Mouse (Mus musculus): ENCODE measurements around the gene Rtn4r. TPM values are rescaled to one million over a fixed set of nuclear protein-coding genes. Genes with fewer than 3 reads are reported as not detected.

Gene Rtn4r
- polyA plus RNA-seq, 1 experiment from 2014 or later: 0.68 TPM

- H3K4me1 ChIP-seq: peaks cover 12% of the 10 kb centered on the region
- H3K27me3 ChIP-seq (replicated peaks): peaks cover 83% of the 10 kb centered on the region
- no peak for ATAC-seq
Measured at GRCm38 (mm10) chr16:18126211-18126610, 1.2 kb upstream of the Rtn4r start.

DNA sequence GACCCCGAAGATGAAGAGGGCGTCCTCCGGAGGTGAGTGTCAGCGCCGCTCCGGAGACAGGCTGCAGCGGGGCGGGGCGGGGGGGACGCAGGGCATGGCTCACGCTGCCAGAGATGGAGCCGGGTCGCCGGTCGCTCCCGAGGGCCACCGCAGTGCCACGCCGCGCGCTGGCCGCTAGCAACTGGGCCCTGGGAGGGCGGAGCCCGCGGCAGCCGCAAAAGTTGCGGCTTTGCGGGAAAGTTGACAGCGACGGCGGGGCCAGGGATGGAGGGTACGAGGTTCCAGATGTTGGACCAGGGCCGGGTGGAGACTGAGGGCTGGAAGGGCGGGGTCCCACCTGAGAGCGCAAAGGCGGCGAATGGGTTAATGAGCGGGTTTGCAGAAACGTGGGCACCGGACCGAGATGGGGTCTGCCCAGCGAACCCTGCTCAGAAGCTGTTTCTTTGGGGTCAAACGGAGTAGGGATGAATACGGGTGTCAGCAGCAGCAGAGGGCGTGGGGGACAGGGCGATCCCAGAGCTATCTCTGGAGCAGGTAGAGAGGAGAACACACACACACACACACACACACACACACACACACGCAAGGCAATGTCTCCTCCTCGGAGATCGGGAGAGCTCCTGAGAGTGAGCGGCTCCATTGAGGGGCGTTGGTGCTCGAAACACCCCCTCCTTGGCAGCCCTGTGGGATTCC, 575 bp downstream of the Rtn4r start:
- Histone ChIP-seq H3K27me3 (replicated peaks) (peaks cover 87% of the 10 kb centered on the region), H3K4me2 (peak overlapping the region; percentile 75), H3K9ac (peak overlapping the region; percentile 46; the same call in 1 of the 2 replicates), H3K36me3 (no peaks in the 10 kb centered on the region), H3K4me3 (peak overlapping the region; percentile 60), H3K27ac (no peak overlapping the region), H3K4me1 (peaks cover 12% of the 10 kb centered on the region), H3K9me3 (replicated peaks) (no peaks in the 10 kb centered on the region)
- 5% methylated on average over 51 of the region's 52 CpGs for WGBS (ENCODE audit: insufficient replicate concordance)
- ATAC-seq: no peak

More at GRCm38 (mm10) chr16:18126211-18126610, 1.2 kb upstream of the Rtn4r start:
- H3K27ac ChIP-seq: no peak overlapping the region
- WGBS (ENCODE audit: insufficient replicate concordance): 60% methylated on average over 3 of the region's 3 CpGs
- H3K4me3 ChIP-seq: no peak overlapping the region
- no peak overlapping the region for H3K4me2 ChIP-seq
- no peaks in the 10 kb centered on the region for H3K9me3 ChIP-seq (replicated peaks)
- H3K36me3 ChIP-seq: no peaks in the 10 kb centered on the region
- no peak overlapping the region for H3K9ac ChIP-seq

DNA sequence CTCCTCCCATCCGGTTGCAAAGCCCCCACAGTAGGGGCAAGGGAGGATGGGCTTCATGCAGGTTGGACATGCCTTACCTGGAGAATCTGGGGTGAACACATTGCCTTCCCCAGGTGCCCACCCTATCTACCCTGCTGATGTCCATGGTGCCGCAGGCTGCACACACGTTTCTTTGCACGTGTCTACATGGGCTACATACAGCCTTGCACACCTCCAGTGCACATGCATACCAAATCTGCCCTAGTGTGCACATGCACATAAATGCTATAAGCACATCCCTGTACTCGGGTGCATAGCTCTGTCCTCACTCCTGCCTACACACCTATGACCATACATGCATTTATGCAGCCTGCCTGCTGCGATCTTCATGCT, 1.1 kb downstream of the Rtn4r start:
- no peak for ATAC-seq
- H3K36me3 ChIP-seq: no peaks in the 10 kb centered on the region
- no peak overlapping the region for H3K9ac ChIP-seq
- peaks cover 12% of the 10 kb centered on the region for H3K4me1 ChIP-seq
- peak overlapping the region; percentile 75 for H3K4me2 ChIP-seq
- 50% methylated on average over 6 of the region's 6 CpGs for WGBS (ENCODE audit: insufficient replicate concordance)
- no peak overlapping the region for H3K4me3 ChIP-seq
- peaks cover 82% of the 10 kb centered on the region for H3K27me3 ChIP-seq (replicated peaks)
- H3K9me3 ChIP-seq (replicated peaks): no peaks in the 10 kb centered on the region
- H3K27ac ChIP-seq: no peak overlapping the region

DNA sequence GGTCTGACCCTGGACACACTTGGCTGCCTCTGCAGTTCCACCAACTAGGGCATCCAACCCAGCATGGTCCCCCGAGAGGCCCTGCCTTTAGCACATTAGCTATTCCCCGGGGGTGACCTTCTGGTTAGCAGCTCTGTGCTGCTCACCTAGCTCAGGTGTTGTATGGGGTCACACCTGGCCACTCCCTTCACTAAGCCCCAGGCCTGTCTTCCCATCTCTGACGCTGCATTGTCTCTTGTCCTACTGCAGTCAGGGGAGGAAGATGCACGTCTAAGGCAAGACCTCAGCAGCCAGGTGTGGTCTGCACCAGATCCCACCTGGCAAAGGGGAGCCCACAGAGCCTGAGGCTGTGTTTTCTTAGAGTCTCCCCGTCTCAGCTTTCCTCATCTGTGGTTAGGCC, 2.0 kb downstream of the Rtn4r start:
- no peak overlapping the region for H3K4me2 ChIP-seq
- no peak for ATAC-seq
- H3K9ac ChIP-seq: no peak overlapping the region
- no peaks in the 10 kb centered on the region for H3K36me3 ChIP-seq
- H3K9me3 ChIP-seq (replicated peaks): no peaks in the 10 kb centered on the region
- no peak overlapping the region for H3K27ac ChIP-seq
- 56% methylated on average over 5 of the region's 5 CpGs for whole genome bisulfite sequencing (ENCODE audit: insufficient replicate concordance)
- H3K27me3 ChIP-seq (replicated peaks): peaks cover 74% of the 10 kb centered on the region
- H3K4me3 ChIP-seq: no peak overlapping the region
- H3K4me1 ChIP-seq: peaks cover 12% of the 10 kb centered on the region

DNA sequence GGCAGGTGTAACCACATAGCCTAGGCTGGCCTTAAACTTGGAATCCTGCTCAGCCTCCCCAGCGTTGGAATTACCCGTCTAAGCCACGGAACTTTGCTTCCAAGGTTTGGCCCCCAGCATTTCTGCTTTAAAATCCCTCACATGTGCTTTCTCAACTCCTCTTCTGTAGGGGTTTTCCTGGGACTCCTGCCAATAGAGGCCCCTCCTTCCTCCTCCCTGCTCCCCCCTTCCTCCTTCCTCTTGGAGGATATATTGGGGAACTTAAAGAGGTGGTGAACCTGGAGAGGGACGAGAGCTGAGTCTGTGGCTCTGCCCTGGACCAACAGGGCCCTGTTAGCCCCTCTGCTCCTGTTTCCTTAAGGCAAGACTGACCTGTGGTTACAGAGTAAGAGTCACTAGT, 2.8 kb downstream of the Rtn4r start:
- no peak overlapping the region for H3K9ac ChIP-seq
- no peak overlapping the region for H3K4me2 ChIP-seq
- peaks cover 19% of the 10 kb centered on the region for H3K4me1 ChIP-seq
- 50% methylated on average over 4 of the region's 4 CpGs for WGBS (ENCODE audit: insufficient replicate concordance)
- no peaks in the 10 kb centered on the region for H3K36me3 ChIP-seq
- no peak for ATAC-seq
- H3K9me3 ChIP-seq (replicated peaks): no peaks in the 10 kb centered on the region
- H3K27ac ChIP-seq: no peak overlapping the region
- H3K4me3 ChIP-seq: no peak overlapping the region
- peaks cover 65% of the 10 kb centered on the region for H3K27me3 ChIP-seq (replicated peaks)

DNA sequence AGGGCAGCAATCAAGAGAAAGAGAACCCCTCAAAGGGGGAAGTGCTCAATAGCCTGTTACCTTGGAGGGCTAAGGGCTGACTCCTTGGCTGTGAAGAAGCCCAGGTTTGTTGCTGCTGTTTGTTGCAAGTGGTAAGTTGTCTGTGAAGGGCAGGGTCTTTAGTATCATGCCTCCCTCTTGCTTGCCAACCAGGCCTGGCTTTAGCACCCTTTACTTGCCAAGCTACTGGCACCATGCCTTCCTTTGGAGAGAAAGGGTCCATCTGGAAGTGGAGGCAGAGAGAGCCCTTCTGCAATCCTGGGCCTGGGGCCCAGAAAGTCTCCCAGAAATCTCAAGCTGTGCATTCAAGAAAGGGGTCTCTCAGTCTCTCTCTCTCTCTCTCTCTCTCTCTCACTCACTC, 3.3 kb downstream of the Rtn4r start:
- no peak overlapping the region for H3K4me3 ChIP-seq
- no peaks in the 10 kb centered on the region for H3K36me3 ChIP-seq
- H3K27ac ChIP-seq: no peak overlapping the region
- H3K9ac ChIP-seq: no peak overlapping the region
- no peak overlapping the region for H3K4me2 ChIP-seq
- ATAC-seq: no peak
- H3K4me1 ChIP-seq: peaks cover 23% of the 10 kb centered on the region
- no peaks in the 10 kb centered on the region for H3K9me3 ChIP-seq (replicated peaks)
- H3K27me3 ChIP-seq (replicated peaks): peaks cover 61% of the 10 kb centered on the region

DNA sequence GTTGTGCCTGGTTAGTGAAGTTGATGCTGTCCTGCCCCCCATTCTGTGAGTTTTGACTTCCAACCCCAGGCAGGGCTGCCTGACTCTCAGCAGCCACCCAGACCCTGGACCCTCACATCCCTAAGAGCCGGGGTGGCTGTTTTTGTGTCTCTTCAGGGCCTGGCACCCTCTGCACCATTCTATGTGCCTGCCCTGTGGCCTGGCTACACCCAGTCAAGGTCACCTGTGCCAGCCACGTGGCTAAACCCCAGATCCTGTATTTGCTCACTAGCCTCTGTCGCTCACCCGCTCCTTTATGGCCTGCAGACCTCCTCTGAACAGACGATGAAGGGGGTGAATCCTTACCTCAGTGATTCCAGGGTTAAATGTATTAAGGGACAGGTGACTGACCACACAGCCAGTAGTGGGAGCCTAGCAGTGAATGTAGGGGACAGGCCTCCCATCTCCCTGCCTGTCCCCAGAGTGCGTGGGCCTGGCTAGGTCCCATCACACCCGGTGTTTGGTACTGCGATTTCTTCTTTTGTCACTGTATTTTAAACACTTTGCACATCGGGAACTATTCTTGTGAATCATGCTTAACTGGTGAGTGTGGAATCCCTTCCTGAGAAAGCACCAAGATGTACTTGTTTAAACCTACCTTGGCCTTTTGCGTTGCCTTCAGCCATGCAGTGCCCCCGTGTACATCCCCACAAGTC, 4.0 kb downstream of the Rtn4r start:
- H3K36me3 ChIP-seq: no peaks in the 10 kb centered on the region
- WGBS (ENCODE audit: insufficient replicate concordance): 69% methylated on average over 11 of the region's 11 CpGs
- ATAC-seq: no peak
- H3K4me3 ChIP-seq: no peak overlapping the region
- H3K27ac ChIP-seq: no peak overlapping the region
- peaks cover 54% of the 10 kb centered on the region for H3K27me3 ChIP-seq (replicated peaks)
- H3K4me1 ChIP-seq: peaks cover 23% of the 10 kb centered on the region
- no peak overlapping the region for H3K4me2 ChIP-seq
- H3K9me3 ChIP-seq (replicated peaks): no peaks in the 10 kb centered on the region
- no peak overlapping the region for H3K9ac ChIP-seq

- H3K4me2 ChIP-seq: no peak overlapping the region
- H3K9me3 ChIP-seq (replicated peaks): no peaks in the 10 kb centered on the region
- no peak overlapping the region for H3K9ac ChIP-seq
- 47% methylated on average over 1 of the region's 1 CpGs for WGBS (ENCODE audit: insufficient replicate concordance)
- H3K36me3 ChIP-seq: no peaks in the 10 kb centered on the region
- H3K27me3 ChIP-seq (replicated peaks): peaks cover 47% of the 10 kb centered on the region
- H3K4me3 ChIP-seq: no peak overlapping the region
- H3K27ac ChIP-seq: no peak overlapping the region
- no peak for ATAC-seq
- peaks cover 23% of the 10 kb centered on the region for H3K4me1 ChIP-seq
Measured at GRCm38 (mm10) chr16:18132026-18132425, 4.6 kb downstream of the Rtn4r start.

GRCm38 (mm10) chr16:18132575-18132974, 5.1 kb downstream of the Rtn4r start:
- H3K27me3 ChIP-seq (replicated peaks): peaks cover 42% of the 10 kb centered on the region
- H3K36me3 ChIP-seq: no peaks in the 10 kb centered on the region
- no peak overlapping the region for H3K9ac ChIP-seq
- H3K4me2 ChIP-seq: no peak overlapping the region
- H3K27ac ChIP-seq: no peak overlapping the region
- H3K9me3 ChIP-seq (replicated peaks): no peaks in the 10 kb centered on the region
- peaks cover 18% of the 10 kb centered on the region; the same call in 1 of the 2 replicates for H3K4me1 ChIP-seq
- WGBS (ENCODE audit: insufficient replicate concordance): 66% methylated on average over 3 of the region's 3 CpGs
- no peak for ATAC-seq
- H3K4me3 ChIP-seq: no peak overlapping the region

DNA sequence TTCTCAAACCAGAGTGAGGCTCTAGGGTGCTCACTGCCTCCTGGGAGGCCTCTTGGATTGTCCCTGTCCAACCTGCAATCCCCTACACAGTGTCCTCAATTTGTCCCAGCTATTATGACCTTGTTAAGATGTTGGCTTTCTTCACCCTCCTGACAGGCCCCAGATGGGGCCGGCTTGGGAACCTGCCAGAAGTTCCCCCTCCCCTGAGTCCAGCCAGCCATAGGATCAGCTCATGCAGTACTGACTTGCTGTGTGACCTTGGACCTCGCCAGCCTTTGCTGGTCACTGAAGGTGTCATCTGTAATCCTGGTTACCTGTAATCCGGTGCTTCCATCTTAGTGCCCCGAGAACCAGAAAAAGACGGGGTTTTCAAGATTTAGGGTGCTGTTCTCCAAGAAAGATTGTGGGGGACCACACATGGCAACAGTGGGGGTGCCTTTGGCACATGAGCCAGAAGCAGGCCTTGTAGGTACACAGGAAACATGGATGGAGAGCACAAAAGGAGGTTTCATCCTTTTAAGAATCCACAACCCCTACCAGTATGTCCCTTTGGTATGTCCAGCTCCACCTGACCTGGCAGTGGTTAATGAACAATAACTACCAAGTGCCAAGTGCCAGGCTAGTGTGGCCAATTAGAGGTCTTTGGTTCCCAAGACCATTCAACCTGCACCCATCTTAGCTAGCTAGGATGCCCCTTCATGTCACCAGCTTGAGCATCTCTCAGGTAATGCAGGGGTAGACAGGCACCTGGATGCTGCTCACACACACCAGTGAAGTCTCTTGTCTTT, 5.9 kb downstream of the Rtn4r start:
- ATAC-seq: no peak
- H3K27ac ChIP-seq: no peak overlapping the region
- no peak overlapping the region for H3K4me3 ChIP-seq
- 65% methylated on average over 5 of the region's 5 CpGs for WGBS (ENCODE audit: insufficient replicate concordance)
- no peak overlapping the region for H3K9ac ChIP-seq
- H3K4me2 ChIP-seq: no peak overlapping the region
- peaks cover 34% of the 10 kb centered on the region for H3K27me3 ChIP-seq (replicated peaks)
- no peaks in the 10 kb centered on the region for H3K9me3 ChIP-seq (replicated peaks)
- no peaks in the 10 kb centered on the region for H3K36me3 ChIP-seq
- H3K4me1 ChIP-seq: peaks cover 11% of the 10 kb centered on the region; the same call in 1 of the 2 replicates

DNA sequence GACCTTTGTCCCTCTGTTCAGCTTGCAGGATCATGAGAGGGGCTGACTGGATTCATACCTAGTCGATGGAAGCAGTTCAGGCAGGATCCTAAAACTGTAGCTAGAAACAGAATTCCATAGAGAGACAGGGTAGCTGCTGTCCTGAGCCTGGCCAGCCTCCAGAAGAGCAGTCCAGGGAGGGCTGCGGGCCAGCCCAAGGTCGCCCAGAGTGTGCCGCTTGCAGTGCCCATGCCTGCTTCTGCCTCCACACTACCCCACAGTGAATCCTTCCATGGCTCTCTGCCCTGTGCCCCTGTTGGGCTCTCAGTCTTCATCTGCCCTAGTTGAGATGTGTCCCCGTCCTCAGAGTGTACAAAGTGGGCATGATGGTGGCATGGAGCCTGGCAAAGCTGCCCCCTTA, 7.8 kb downstream of the Rtn4r start:
- 71% methylated on average over 5 of the region's 5 CpGs for WGBS (ENCODE audit: insufficient replicate concordance)
- ATAC-seq: no peak; the same call in 1 of the 2 replicates
- H3K4me1 ChIP-seq: peaks cover 11% of the 10 kb centered on the region; the same call in 1 of the 2 replicates
- no peak overlapping the region for H3K4me2 ChIP-seq
- peaks cover 20% of the 10 kb centered on the region for H3K27me3 ChIP-seq (replicated peaks)
- H3K9ac ChIP-seq: no peak overlapping the region
- H3K36me3 ChIP-seq: no peaks in the 10 kb centered on the region
- no peak overlapping the region for H3K4me3 ChIP-seq
- no peaks in the 10 kb centered on the region for H3K9me3 ChIP-seq (replicated peaks)
- no peak overlapping the region for H3K27ac ChIP-seq

DNA sequence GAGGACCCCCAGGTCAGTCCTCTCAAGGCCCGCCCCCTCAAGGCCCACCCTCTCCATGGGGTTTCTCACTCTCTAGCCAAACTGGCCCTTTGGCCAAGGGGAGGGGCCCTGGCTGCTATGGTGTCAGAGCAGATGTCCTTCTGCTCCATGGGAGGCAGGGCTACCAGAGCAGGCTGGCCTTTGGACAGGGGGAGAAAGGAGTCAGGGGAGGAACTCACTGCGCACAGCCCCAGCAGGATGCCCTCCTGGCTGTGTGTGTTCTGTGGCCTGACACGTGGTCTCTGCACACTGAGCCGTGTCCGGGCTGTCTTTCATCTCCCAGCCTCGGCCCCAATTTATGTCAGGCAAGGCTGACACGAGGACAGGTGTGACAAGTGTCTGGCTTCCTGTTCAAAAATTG, 8.6 kb downstream of the Rtn4r start:
- H3K9me3 ChIP-seq (replicated peaks): no peaks in the 10 kb centered on the region
- 54% methylated on average over 7 of the region's 7 CpGs for WGBS (ENCODE audit: insufficient replicate concordance)
- peaks cover 11% of the 10 kb centered on the region; the same call in 1 of the 2 replicates for H3K4me1 ChIP-seq
- peak; percentile 81 for ATAC-seq
- H3K27ac ChIP-seq: no peak overlapping the region
- H3K27me3 ChIP-seq (replicated peaks): peaks cover 17% of the 10 kb centered on the region
- no peak overlapping the region for H3K4me2 ChIP-seq
- no peaks in the 10 kb centered on the region for H3K36me3 ChIP-seq
- no peak overlapping the region for H3K9ac ChIP-seq
- no peak overlapping the region for H3K4me3 ChIP-seq
